Mouse (Mus musculus): ENCODE measurements around the gene Mlx. TPM values are rescaled to one million over a fixed set of nuclear protein-coding genes. Genes with fewer than 3 reads are reported as not detected.
A peak's percentile ranks its signal among the peaks of the same experiment; 100 is the strongest.
"Not testable (repeated sequence)": the region's sequence is repeated elsewhere in the genome, so short reads cannot be mapped to it uniquely, and the experiment has no call there.

Mlx gene
- polyA plus RNA-seq, 1 experiment from 2014 or later = 33.1 TPM

DNA sequence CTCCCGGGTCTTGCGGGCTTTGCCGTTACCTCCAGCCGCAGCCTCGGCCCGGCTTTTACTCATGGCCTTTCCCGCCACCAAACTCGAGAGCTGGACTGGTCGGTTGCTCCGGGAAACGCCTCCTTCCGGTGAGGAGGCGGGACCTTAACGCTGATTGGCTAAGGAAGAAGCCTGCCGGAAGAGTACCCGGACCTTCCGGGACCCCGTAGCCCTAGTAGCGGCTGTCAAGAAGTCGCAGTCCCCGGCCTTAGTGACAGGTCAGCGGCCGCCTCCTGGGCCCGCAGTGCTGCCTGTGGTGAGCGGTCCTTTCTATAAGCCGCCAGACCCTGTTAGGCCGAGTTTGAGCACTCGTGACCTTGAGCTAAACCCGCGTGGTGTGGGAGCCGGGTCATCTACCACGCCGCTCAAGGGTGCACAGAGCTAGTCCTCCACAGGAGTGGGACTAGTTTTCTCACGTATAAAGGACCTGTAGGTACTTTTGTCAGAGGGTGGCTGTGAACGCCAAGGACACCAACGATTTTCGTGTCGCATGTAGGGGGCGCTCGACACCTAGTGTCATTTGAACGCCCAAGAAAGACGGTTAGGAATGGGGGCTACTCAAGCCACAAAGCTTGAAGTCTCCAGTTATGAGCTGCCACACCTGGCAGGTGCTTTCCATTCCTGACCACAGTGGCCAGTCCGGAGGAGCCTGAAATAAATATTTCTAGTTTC lies 8.4 kb downstream of the Mlx start, which contains the start of gene Psmc3ip:
TSS of gene Psmc3ip (minus strand) at position 123 of the 711 bp plus-strand sequence.
- under 1% methylated on average over 41 of the region's 43 CpGs for WGBS (ENCODE audit: missing documents)
- Histone ChIP-seq H3K79me2 (ENCODE audit: inconsistent target) (no peaks in the 10 kb centered on the region), H3K36me3 (ENCODE audit: inconsistent target) (peaks cover 52% of the 10 kb centered on the region), H3K4me3 (ENCODE audit: inconsistent target) (peak within 1 kb of the TSS; percentile 77), H3K27ac (peak within 1 kb of the TSS; percentile 86)

GRCm38 (mm10) chr11:101098231-101098630 lies 11.2 kb downstream of the Mlx start:
- H3K4me3 ChIP-seq (ENCODE audit: inconsistent target) = no peak overlapping the region
- peaks cover 56% of the 10 kb centered on the region for H3K36me3 ChIP-seq (ENCODE audit: inconsistent target)
- WGBS (ENCODE audit: missing documents) = 87% methylated on average over 8 of the region's 8 CpGs
- no peak overlapping the region for H3K27ac ChIP-seq
- H3K79me2 ChIP-seq (ENCODE audit: inconsistent target) = peaks cover 4% of the 10 kb centered on the region; the same call in 1 of the 2 replicates

GRCm38 (mm10) chr11:101103011-101103410 lies 15.9 kb downstream of the Mlx start:
- H3K27ac ChIP-seq = no peak overlapping the region
- peaks cover 47% of the 10 kb centered on the region for H3K79me2 ChIP-seq (ENCODE audit: inconsistent target)
- no peak overlapping the region for H3K4me3 ChIP-seq (ENCODE audit: inconsistent target)
- H3K36me3 ChIP-seq (ENCODE audit: inconsistent target) = peaks cover 80% of the 10 kb centered on the region
- 100% methylated on average over 5 of the region's 5 CpGs for WGBS (ENCODE audit: missing documents)

DNA sequence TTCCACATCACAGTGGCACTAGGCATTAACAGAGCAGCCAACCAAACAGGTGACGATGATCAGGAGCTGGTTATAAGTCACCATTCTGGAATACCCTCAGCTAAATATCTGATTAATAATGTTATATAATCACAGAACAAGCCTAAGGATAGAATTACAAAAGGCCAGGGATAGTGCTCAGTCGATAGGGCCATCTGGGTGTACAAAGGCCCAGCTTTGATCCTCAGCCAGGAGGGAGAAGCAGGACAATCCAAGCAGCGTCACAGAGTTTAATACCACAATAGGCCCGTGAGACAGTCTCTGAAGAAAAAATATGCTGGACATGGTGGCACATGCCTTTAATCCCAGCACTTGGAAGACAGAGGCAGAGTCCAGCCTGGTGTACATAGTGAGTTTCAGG lies 22.3 kb downstream of the Mlx start:
- Histone ChIP-seq H3K36me3 (ENCODE audit: inconsistent target) (peaks cover 18% of the 10 kb centered on the region; the same call in 1 of the 2 replicates), H3K79me2 (ENCODE audit: inconsistent target) (peaks cover 100% of the 10 kb centered on the region), H3K27ac (no peak overlapping the region), H3K4me3 (ENCODE audit: inconsistent target) (no peak overlapping the region)
- WGBS (ENCODE audit: missing documents) = 87% methylated on average over 4 of the region's 4 CpGs

- Histone ChIP-seq H3K27ac (no peak overlapping the region), H3K36me3 (ENCODE audit: inconsistent target) (peaks cover 6% of the 10 kb centered on the region; the same call in 1 of the 2 replicates), H3K79me2 (ENCODE audit: inconsistent target) (peaks cover 98% of the 10 kb centered on the region), H3K4me3 (ENCODE audit: inconsistent target) (no peak overlapping the region)
- WGBS (ENCODE audit: missing documents) = 95% methylated on average over 5 of the region's 5 CpGs
Measured at GRCm38 (mm10) chr11:101110708-101111107, 23.6 kb downstream of the Mlx start.

DNA sequence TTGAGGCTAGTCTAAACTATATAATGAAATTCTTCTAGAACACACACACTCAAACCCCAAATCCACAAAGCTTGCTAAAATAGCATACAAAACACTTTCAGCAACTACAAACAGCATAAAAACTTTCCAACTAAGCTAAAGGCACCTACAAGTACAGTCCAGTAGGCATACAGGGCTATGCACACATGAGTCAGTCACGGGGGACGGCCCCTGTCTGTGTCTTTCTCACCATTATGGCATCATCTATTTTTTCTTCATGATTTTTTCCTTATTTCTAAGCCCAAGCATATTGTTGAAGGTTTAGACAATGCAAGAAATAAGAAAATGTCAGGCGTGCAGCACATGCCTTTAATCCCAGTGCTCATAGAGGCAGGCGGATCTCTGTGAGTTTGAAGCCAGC lies 24.1 kb downstream of the Mlx start:
- no peak overlapping the region for H3K27ac ChIP-seq
- WGBS (ENCODE audit: missing documents) = 94% methylated on average over 4 of the region's 4 CpGs
- H3K36me3 ChIP-seq (ENCODE audit: inconsistent target) = peaks cover under 1% of the 10 kb centered on the region; the same call in 1 of the 2 replicates
- no peak overlapping the region for H3K4me3 ChIP-seq (ENCODE audit: inconsistent target)
- peaks cover 96% of the 10 kb centered on the region for H3K79me2 ChIP-seq (ENCODE audit: inconsistent target)

- Histone ChIP-seq H3K4me3 (ENCODE audit: inconsistent target) (no peak overlapping the region), H3K79me2 (ENCODE audit: inconsistent target) (peaks cover 96% of the 10 kb centered on the region), H3K36me3 (ENCODE audit: inconsistent target) (no peaks in the 10 kb centered on the region), H3K27ac (no peak overlapping the region)
- WGBS (ENCODE audit: missing documents) = 94% methylated on average over 3 of the region's 3 CpGs
Measured at GRCm38 (mm10) chr11:101112186-101112585, 25.1 kb downstream of the Mlx start.

GRCm38 (mm10) chr11:101115564-101115963 lies 28.5 kb downstream of the Mlx start:
- Histone ChIP-seq H3K4me3 (ENCODE audit: inconsistent target) (no peak overlapping the region), H3K27ac (peak overlapping the region; percentile 85)
- 0% methylated on average over 2 of the region's 2 CpGs for WGBS (ENCODE audit: missing documents)

GRCm38 (mm10) chr11:101118105-101118504 lies 31.0 kb downstream of the Mlx start:
- Histone ChIP-seq H3K36me3 (ENCODE audit: inconsistent target) (0 out of 2 replicates have a peak, but pooled peaks cover 2% of the 10 kb centered on the region), H3K4me3 (ENCODE audit: inconsistent target) (peak overlapping the region; percentile 96), H3K79me2 (ENCODE audit: inconsistent target) (peaks cover 71% of the 10 kb centered on the region), H3K27ac (peak overlapping the region; percentile 64)
- 50% methylated on average over 4 of the region's 4 CpGs for WGBS (ENCODE audit: missing documents)

More at GRCm38 (mm10) chr11:101115564-101115963, 28.5 kb downstream of the Mlx start:
- H3K36me3 ChIP-seq (ENCODE audit: inconsistent target) = no peaks in the 10 kb centered on the region
- H3K79me2 ChIP-seq (ENCODE audit: inconsistent target) = peaks cover 87% of the 10 kb centered on the region

DNA sequence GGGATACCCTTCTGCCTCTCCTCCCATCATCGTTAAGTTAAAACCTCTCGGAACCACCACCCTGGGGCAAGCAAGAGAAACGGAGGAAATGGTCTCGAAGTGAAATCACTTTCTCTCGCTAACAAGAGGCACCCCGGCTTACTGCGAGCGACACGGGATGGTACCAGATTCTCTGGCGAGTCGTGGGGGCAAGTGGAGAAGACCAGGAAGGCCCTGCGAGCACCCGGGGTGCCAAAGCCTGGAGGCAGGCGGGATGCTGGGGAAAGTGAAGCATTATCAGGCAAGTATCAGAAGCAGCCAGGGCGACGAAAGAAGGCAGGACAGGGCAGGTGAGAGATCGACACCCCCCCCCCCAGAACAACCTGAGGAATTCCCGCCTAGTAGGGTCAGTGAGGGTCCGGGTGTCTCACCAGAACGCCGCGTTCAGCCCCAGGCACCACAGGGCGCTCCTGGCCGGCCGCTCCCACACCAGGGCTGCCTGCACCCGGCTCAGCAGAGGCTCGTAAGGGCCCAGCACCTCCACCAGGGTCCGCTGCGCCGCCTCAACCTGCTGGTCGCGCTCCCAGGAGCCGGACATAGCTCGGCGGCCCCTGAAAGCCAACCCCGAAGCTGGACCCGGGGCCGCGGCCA lies 32.2 kb downstream of the Mlx start:
- WGBS (ENCODE audit: missing documents) = under 1% methylated on average over 37 of the region's 39 CpGs
- H3K4me3 ChIP-seq (ENCODE audit: inconsistent target) = peak overlapping the region; percentile 96
- peak overlapping the region; percentile 64 for H3K27ac ChIP-seq
- H3K79me2 ChIP-seq (ENCODE audit: inconsistent target) = peaks cover 60% of the 10 kb centered on the region
- H3K36me3 ChIP-seq (ENCODE audit: inconsistent target) = peaks cover 11% of the 10 kb centered on the region; the same call in 1 of the 2 replicates

GRCm38 (mm10) chr11:101119761-101120544 lies 32.9 kb downstream of the Mlx start, which contains the start of the genes Retreg3 and Tubg1:
Gene Retreg3 (minus strand): TSS chr11:101119893.
Gene Tubg1 (plus strand): TSS chr11:101119938.
- Histone ChIP-seq H3K4me3 (ENCODE audit: inconsistent target) (peak within 1 kb of the TSS; percentile 96), H3K27ac (peak within 1 kb of the TSS; percentile 64), H3K79me2 (ENCODE audit: inconsistent target) (peaks cover 53% of the 10 kb centered on the region), H3K36me3 (ENCODE audit: inconsistent target) (peaks cover 11% of the 10 kb centered on the region; the same call in 1 of the 2 replicates)
- WGBS (ENCODE audit: missing documents) = 1% methylated on average over 49 of the region's 61 CpGs

- Histone ChIP-seq H3K4me3 (ENCODE audit: inconsistent target) (peak overlapping the region; percentile 80), H3K79me2 (ENCODE audit: inconsistent target) (peaks cover 47% of the 10 kb centered on the region), H3K27ac (peak overlapping the region; percentile 62), H3K36me3 (ENCODE audit: inconsistent target) (peaks cover 16% of the 10 kb centered on the region; the same call in 1 of the 2 replicates)
- WGBS (ENCODE audit: missing documents) = 32% methylated on average over 19 of the region's 19 CpGs
Measured at GRCm38 (mm10) chr11:101120545-101121188, 33.6 kb downstream of the Mlx start.

DNA sequence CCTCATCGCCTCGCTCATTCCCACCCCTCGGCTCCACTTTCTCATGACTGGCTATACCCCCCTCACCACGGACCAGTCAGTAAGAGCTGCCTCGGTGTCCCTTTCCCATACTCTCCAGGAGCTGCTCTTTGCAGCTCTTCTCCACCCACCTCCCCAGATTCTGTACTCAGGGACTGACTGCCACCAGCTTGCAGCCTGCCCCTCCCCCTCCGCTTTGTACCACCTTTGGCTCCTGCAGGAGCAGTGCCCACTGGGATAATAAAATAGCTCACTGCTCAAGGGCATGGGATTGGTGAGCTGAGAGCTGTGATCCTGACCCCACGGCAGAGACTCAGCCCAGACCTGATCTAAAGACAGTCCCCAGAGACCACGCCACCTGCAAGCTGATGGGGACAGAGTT lies 37.4 kb downstream of the Mlx start:
- Histone ChIP-seq H3K36me3 (ENCODE audit: inconsistent target) (peaks cover 26% of the 10 kb centered on the region; the same call in 1 of the 2 replicates), H3K79me2 (ENCODE audit: inconsistent target) (peaks cover 11% of the 10 kb centered on the region)
- WGBS (ENCODE audit: missing documents) = 92% methylated on average over 5 of the region's 8 CpGs
- H3K4me3 ChIP-seq (ENCODE audit: inconsistent target); H3K27ac ChIP-seq: not testable (repeated sequence)

DNA sequence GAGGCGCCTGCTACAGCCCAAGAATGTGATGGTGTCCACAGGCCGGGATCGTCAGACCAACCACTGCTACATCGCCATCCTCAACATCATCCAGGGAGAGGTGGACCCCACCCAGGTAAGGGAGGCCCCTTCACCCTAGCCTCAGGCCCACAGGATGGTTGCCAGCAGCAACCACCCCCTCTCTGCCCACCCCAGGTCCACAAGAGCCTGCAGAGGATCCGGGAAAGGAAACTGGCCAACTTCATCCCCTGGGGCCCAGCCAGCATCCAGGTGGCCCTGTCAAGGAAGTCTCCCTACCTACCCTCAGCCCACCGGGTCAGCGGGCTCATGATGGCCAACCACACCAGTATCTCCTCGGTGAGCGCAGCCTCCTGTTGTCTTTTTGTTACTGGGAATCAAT lies 37.9 kb downstream of the Mlx start:
- H3K79me2 ChIP-seq (ENCODE audit: inconsistent target) = peaks cover 10% of the 10 kb centered on the region

More for the DNA sequence above, 37.9 kb downstream of the Mlx start:
- H3K36me3 ChIP-seq (ENCODE audit: inconsistent target) = peaks cover 26% of the 10 kb centered on the region; the same call in 1 of the 2 replicates
- WGBS (ENCODE audit: missing documents) = 83% methylated on average over 2 of the region's 9 CpGs
- not testable (repeated sequence) for H3K4me3 ChIP-seq (ENCODE audit: inconsistent target); H3K27ac ChIP-seq

All from macrophage (primary cell).